Mouse (Mus musculus) neural tube, embryonic 11.5 days (tissue): Measurements from ENCODE around the gene Gpr108. TPM values are rescaled to one million over a fixed set of nuclear protein-coding genes. Genes with fewer than 3 reads are reported as not detected.
A peak's percentile ranks its signal among the peaks of the same experiment; 100 is the strongest.

Source experiments
- ATAC-seq: fragments of 200-750 bp; cut with Nextera tagmentation; 2 replicates; pipeline ENCODE4 v1.8.0; 2017; ENCODE audit warnings: moderate number of reproducible peaks, mild to moderate bottlenecking, moderate TSS enrichment, moderate library complexity; ENCODE audit not compliant: insufficient read depth, low FRiP score, low TSS enrichment
- DNase-seq: peaks from one replicate; pipeline ENCODE4 v3.0.0-alpha.2; 2015; ENCODE audit warnings: low spot score
- H3K27ac ChIP-seq: fragments of 300-500 bp; sonication (generic); 2 replicates; pipeline ENCODE4 v1.5.1; 2014; ENCODE audit warnings: low read depth, mild to moderate bottlenecking, low read length
- H3K27me3 ChIP-seq: fragments of 300-500 bp; sonication (generic); 2 replicates; pipeline ENCODE4 v1.6.1; 2014; ENCODE audit warnings: mild to moderate bottlenecking, low read length, mixed read lengths; ENCODE audit not compliant: control insufficient read depth, insufficient read depth
- H3K36me3 ChIP-seq: fragments of 300-500 bp; sonication (generic); 2 replicates; pipeline ENCODE4 v1.6.1; 2014; ENCODE audit warnings: mild to moderate bottlenecking, low read length, moderate library complexity, mixed read lengths; ENCODE audit not compliant: control insufficient read depth, insufficient read depth
- H3K4me1 ChIP-seq: fragments of 300-500 bp; sonication (generic); 2 replicates; pipeline ENCODE4 v1.6.1; 2014; ENCODE audit warnings: low read length, mixed read lengths; ENCODE audit not compliant: control insufficient read depth, insufficient read depth
- H3K4me2 ChIP-seq: fragments of 300-500 bp; sonication (generic); 2 replicates; pipeline ENCODE4 v1.6.1; 2014; ENCODE audit warnings: low read depth, mild to moderate bottlenecking, moderate library complexity
- H3K4me3 ChIP-seq: fragments of 300-500 bp; sonication (generic); 2 replicates; pipeline ENCODE4 v1.5.1; 2014; ENCODE audit warnings: low read depth, low read length
- H3K9ac ChIP-seq: fragments of 300-500 bp; sonication (generic); 2 replicates; pipeline ENCODE4 v1.6.1; 2014; ENCODE audit warnings: mild to moderate bottlenecking, low read length
- H3K9me3 ChIP-seq: fragments of 300-500 bp; sonication (generic); 2 replicates; pipeline ENCODE4 v1.6.1; 2016; ENCODE audit warnings: low read length; ENCODE audit not compliant: control insufficient read depth
- WGBS: fragments of 180-500 bp; shearing (Covaris S2); extraction: QIAGEN DNeasy Blood & Tissue Kit; methylation state at CpG from one replicate; pipeline ENCODE4 v1.1.7; 2014; 5-methylcytosine and 5-hydroxymethylcytosine counted together
- polyA plus RNA-seq: library from polyadenylated mRNA; unstranded; fragments of >200 nt; fragmentation: Nextera tagmentation; extraction: Ambion mirVana; gene quantifications from 2 replicates; pipeline ENCODE4 v1.2.1, GENCODE M21; 2014

The Gpr108 gene
- polyA plus RNA-seq, 1 experiment from 2014 or later = 29.1 TPM

- ATAC-seq = no peak
- WGBS = 81% methylated on average over 15 of the region's 15 CpGs
- H3K4me1 ChIP-seq = no peaks in the 10 kb centered on the region
These were observed 18.2 kb downstream of the Gpr108 start for GRCm38 (mm10) chr17:57229851-57230727.

DNA sequence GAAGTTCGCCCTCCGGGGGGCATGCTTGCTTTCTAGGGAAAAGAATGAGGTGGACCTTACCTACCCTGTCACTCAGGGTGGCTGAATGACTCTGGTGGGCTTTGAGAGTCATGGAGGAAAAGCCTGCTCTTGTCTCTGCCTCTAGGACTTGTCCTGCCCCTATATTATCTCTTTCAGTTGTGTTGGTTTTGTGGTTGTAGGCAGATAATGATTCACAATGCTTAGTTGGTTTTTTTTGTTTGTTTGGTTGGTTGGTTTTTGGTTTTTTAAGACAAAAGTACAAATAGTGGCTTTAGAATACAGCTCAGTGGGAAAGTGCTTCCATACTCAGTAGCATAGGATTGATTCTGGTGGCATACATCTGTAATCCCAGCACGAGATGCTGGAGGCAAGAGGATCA lies 19.4 kb downstream of the Gpr108 start:
- no peaks in the 10 kb centered on the region for H3K4me1 ChIP-seq
- H3K4me3 ChIP-seq = no peak overlapping the region
- 90% methylated on average over 3 of the region's 3 CpGs for WGBS
- H3K27me3 ChIP-seq = no peaks in the 10 kb centered on the region
- no peaks in the 10 kb centered on the region for H3K9me3 ChIP-seq
- no peak overlapping the region for H3K27ac ChIP-seq
- no peak overlapping the region for H3K9ac ChIP-seq
- no peak for ATAC-seq
- no peak overlapping the region for H3K4me2 ChIP-seq
- no peak for DNase-seq
- no peaks in the 10 kb centered on the region for H3K36me3 ChIP-seq

More at GRCm38 (mm10) chr17:57229851-57230727, 18.2 kb downstream of the Gpr108 start:
- Histone ChIP-seq H3K27me3 (no peaks in the 10 kb centered on the region), H3K9me3 (no peaks in the 10 kb centered on the region), H3K36me3 (peaks cover 3% of the 10 kb centered on the region; the same call in 1 of the 2 replicates), H3K9ac (no peak overlapping the region), H3K4me2 (no peak overlapping the region), H3K27ac (no peak overlapping the region), H3K4me3 (no peak overlapping the region)
- no peak for DNase-seq

DNA sequence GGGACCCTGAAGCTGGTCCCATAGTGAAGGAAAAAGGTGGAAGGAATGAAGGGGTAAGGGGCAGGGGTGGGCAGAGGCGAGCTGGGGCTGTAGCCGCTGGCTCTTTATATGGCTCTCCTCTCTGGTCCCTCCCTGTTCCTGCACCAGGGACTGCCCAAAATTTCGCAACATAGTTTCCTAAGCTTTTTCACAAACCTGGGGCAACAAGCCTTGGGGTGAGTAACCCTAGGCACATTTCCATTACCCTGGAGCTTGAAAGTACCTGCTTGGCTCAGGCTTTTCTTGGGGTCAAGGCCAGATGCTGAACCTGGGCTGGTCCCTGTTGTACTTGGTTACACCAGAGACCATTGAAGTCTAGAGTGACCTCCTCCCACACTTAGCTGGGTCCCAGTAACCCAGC lies 20.2 kb downstream of the Gpr108 start, which contains the start of gene C3:
Gene C3, minus strand, starts transcription at position 123 of the 400 bp plus-strand sequence.
- H3K36me3 ChIP-seq = no peaks in the 10 kb centered on the region
- no peak within 1 kb of the TSS for H3K4me2 ChIP-seq
- WGBS = 79% methylated on average over 3 of the region's 3 CpGs
- H3K9ac ChIP-seq = no peak within 1 kb of the TSS
- H3K4me1 ChIP-seq = no peaks in the 10 kb centered on the region
- ATAC-seq (no peak), DNase-seq (no peak)
- H3K4me3 ChIP-seq = no peak within 1 kb of the TSS
- H3K9me3 ChIP-seq = no peaks in the 10 kb centered on the region
- H3K27me3 ChIP-seq = no peaks in the 10 kb centered on the region
- no peak within 1 kb of the TSS for H3K27ac ChIP-seq

GRCm38 (mm10) chr17:57227468-57227867 lies 20.8 kb downstream of the Gpr108 start:
- DNase-seq (no peak), ATAC-seq (no peak)
- Histone ChIP-seq H3K4me1 (no peaks in the 10 kb centered on the region), H3K9me3 (no peaks in the 10 kb centered on the region), H3K9ac (no peak overlapping the region), H3K4me2 (no peak overlapping the region), H3K27ac (no peak overlapping the region), H3K4me3 (no peak overlapping the region), H3K27me3 (no peaks in the 10 kb centered on the region), H3K36me3 (no peaks in the 10 kb centered on the region)
- 91% methylated on average over 2 of the region's 2 CpGs for WGBS

DNA sequence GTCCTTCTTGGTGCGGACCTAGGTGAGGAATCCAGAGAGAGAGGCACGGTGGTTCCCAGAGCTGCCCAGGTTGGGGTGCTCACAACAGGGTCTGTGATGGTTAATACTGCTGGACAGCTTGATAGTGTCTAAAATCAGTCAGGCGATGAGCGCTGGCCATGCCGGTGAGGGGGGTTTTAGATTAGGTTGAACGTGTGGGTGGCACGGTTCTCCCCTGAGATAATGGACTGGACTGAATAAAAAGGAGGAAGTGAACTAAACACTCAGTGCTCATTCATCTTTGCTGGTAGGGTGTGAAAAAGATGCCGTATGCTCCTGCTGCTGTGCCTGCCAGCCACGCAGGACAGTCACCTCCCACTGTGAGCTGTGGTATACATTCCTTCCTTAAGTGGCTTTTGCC lies 24.9 kb downstream of the Gpr108 start:
- Histone ChIP-seq H3K4me3 (no peak overlapping the region), H3K36me3 (no peaks in the 10 kb centered on the region), H3K27ac (no peak overlapping the region), H3K4me1 (no peaks in the 10 kb centered on the region), H3K4me2 (no peak overlapping the region), H3K9ac (no peak overlapping the region), H3K9me3 (no peaks in the 10 kb centered on the region), H3K27me3 (no peaks in the 10 kb centered on the region)
- ATAC-seq = no peak
- no peak for DNase-seq
- 81% methylated on average over 9 of the region's 9 CpGs for WGBS

DNA sequence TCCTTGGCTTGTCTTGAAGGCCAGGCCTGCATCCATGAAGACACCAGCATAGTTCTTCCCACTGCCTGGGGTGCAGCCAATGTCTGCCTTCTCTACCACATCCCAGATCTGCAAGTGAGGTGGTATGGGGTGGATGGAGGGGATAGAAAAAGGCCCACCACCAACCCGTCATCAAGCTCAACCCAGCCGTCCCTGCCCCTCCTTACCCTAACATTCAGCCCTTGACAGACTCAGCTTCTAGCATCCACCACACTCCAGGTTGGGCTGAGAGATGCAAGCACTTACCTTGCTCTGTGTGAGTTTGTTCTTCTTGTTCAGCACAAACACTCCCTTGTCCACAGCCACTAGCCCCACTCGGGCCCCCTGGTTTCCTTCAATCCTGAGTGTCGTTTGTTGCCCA lies 26.3 kb downstream of the Gpr108 start:
- no peaks in the 10 kb centered on the region for H3K4me1 ChIP-seq
- DNase-seq (no peak), ATAC-seq (no peak)
- no peak overlapping the region for H3K9ac ChIP-seq
- no peak overlapping the region for H3K4me3 ChIP-seq
- WGBS = 88% methylated on average over 4 of the region's 4 CpGs
- no peaks in the 10 kb centered on the region for H3K27me3 ChIP-seq
- no peak overlapping the region for H3K27ac ChIP-seq
- no peaks in the 10 kb centered on the region for H3K36me3 ChIP-seq
- H3K4me2 ChIP-seq = no peak overlapping the region
- no peaks in the 10 kb centered on the region for H3K9me3 ChIP-seq

DNA sequence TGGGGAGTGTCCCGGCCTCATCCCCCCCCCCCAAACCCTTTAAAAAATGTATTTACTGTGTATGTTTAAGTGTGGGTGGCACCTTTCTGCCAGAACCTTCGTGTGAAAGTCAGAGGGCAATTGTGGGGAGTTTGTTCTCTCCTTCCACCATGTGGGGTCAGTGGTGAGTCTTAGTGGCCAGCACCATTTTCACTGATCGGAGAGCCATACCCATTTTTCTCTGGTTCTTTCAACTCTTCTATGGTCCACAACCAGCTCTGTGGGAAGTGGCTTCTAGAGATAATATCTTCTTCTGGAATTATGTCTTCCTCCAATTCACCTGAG lies 28.4 kb downstream of the Gpr108 start:
- peak; percentile 23 for DNase-seq
- 21% methylated on average over 3 of the region's 3 CpGs for WGBS

DNA sequence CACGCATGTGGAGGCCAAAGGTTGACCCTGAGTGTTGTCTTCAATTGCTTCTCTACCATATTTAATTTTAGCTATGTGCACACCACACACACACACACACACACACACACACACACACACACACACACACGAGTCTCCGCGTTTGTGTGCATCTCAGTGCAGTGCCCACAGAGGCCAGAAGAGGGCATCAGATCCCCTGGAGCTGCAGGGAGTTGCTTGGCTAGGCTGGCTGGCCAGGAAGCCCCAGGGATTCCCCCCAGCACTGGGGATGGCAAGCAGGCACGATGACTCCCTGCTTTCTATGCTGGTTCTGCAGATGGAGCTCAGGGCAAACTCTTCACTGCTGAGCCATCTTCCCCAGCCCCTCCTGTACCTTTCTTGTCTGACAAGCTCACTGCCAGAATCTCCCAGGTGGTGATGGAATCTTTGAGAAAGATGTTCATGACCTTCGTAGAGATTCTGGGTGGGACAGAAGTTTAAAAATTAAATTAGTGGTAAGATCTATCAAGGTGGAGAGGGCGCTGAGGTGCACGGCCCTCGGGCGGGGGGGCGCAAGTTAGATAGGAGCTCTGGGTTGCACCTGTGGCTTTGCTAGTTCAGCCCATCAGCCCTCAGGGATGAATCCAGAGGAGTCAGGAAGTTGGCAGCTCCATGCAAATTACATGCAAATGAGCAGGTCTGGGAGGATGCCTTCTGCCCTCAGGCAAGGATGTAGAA lies 28.9 kb downstream of the Gpr108 start:
- peak; percentile 13; the same call in 1 of the 2 replicates for ATAC-seq
- DNase-seq = peak; percentile 71
- WGBS = 28% methylated on average over 11 of the region's 11 CpGs
- no peaks in the 10 kb centered on the region for H3K4me1 ChIP-seq
- no peak overlapping the region for H3K4me3 ChIP-seq
- no peaks in the 10 kb centered on the region for H3K27me3 ChIP-seq
- H3K4me2 ChIP-seq = no peak overlapping the region
- no peak overlapping the region for H3K9ac ChIP-seq
- no peak overlapping the region for H3K27ac ChIP-seq
- H3K36me3 ChIP-seq = no peaks in the 10 kb centered on the region
- H3K9me3 ChIP-seq = no peaks in the 10 kb centered on the region

More for the DNA sequence above, 28.4 kb downstream of the Gpr108 start:
- H3K4me3 ChIP-seq = no peak overlapping the region
- H3K9ac ChIP-seq = no peak overlapping the region
- H3K4me2 ChIP-seq = no peak overlapping the region
- H3K9me3 ChIP-seq = no peaks in the 10 kb centered on the region
- H3K27me3 ChIP-seq = no peaks in the 10 kb centered on the region
- H3K27ac ChIP-seq = no peak overlapping the region
- no peaks in the 10 kb centered on the region for H3K4me1 ChIP-seq
- H3K36me3 ChIP-seq = no peaks in the 10 kb centered on the region
- ATAC-seq = 0 out of 2 replicates have a peak, but pooled peaks have one; percentile 10
